Mouse (Mus musculus): Measurements from ENCODE around the gene Ctns. TPM values are rescaled to one million over a fixed set of nuclear protein-coding genes. Genes with fewer than 3 reads are reported as not detected.
A peak's percentile ranks its signal among the peaks of the same experiment; 100 is the strongest.

Gene Ctns
- polyA plus RNA-seq, 1 experiment = 17.2 TPM

- no peak for TF ChIP-seq POLR2A (IDR thresholded peaks at IDR 0.05; ENCODE audit: borderline replicate concordance, extremely low read depth, low read depth, low read length)
- no peak for TF ChIP-seq CTCF (IDR thresholded peaks at IDR 0.05; ENCODE audit: insufficient read depth, low read length)
- Histone ChIP-seq H3K4me3 (replicated peaks; ENCODE audit: extremely low read depth, low read depth, low read length) (no peak overlapping the region), H3K4me1 (ENCODE audit: control insufficient read depth, insufficient read depth, low read length) (no peaks in the 10 kb centered on the region; the same call in 1 of the 2 replicates)
- no peak for DNase-seq
- WGBS = 67% methylated on average over 4 of the region's 4 CpGs
Observed at GRCm38 (mm10) chr11:73161616-73162015, 37.2 kb downstream of the Ctns start.

DNA sequence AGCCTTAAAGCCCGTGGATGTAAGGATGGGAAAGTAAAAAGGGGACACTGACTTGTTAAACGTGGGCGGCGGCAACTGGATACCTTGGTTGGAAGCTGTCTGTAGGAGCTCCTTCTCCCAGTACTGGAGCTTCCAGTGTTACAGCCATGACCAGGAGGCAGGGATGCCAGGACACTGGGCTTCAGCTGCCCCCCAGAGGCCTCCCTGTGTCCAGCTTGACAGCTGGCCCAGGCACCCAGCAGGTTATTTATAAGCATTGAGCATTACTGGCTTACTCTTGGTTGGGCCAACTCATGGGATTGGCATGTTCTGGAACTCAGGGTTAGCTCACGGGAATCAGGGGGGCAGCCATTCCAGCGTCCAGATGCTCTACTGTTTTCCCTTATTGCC lies 38.0 kb downstream of the Ctns start:
- DNase-seq = peak; percentile 47
- TF ChIP-seq CTCF (IDR thresholded peaks at IDR 0.05; ENCODE audit: insufficient read depth, low read length) (no peak), POLR2A (IDR thresholded peaks at IDR 0.05; ENCODE audit: borderline replicate concordance, extremely low read depth, low read depth, low read length) (no peak)
- WGBS = 21% methylated on average over 6 of the region's 6 CpGs
- H3K4me3 ChIP-seq (replicated peaks; ENCODE audit: extremely low read depth, low read depth, low read length) = peak overlapping the region; percentile 59
- no peaks in the 10 kb centered on the region; the same call in 1 of the 2 replicates for H3K4me1 ChIP-seq (ENCODE audit: control insufficient read depth, insufficient read depth, low read length)

GRCm38 (mm10) chr11:73159957-73160810 lies 38.7 kb downstream of the Ctns start, which contains the start of gene P2rx5:
Gene P2rx5 (plus strand): TSS chr11:73160421.
- Histone ChIP-seq H3K4me1 (ENCODE audit: control insufficient read depth, insufficient read depth, low read length) (no peaks in the 10 kb centered on the region; the same call in 1 of the 2 replicates), H3K4me3 (replicated peaks; ENCODE audit: extremely low read depth, low read depth, low read length) (peak within 1 kb of the TSS; percentile 59)
- 4% methylated on average over 49 of the region's 49 CpGs for WGBS
- TF ChIP-seq CTCF (IDR thresholded peaks at IDR 0.05; ENCODE audit: insufficient read depth, low read length) (no peak), POLR2A (IDR thresholded peaks at IDR 0.05; ENCODE audit: borderline replicate concordance, extremely low read depth, low read depth, low read length) (no peak)
- DNase-seq = peak; percentile 54

GRCm38 (mm10) chr11:73155071-73155470 lies 43.8 kb downstream of the Ctns start:
- H3K4me1 ChIP-seq (ENCODE audit: control insufficient read depth, insufficient read depth, low read length) = no peaks in the 10 kb centered on the region
- H3K4me3 ChIP-seq (replicated peaks; ENCODE audit: extremely low read depth, low read depth, low read length) = no peak overlapping the region
- TF ChIP-seq POLR2A (IDR thresholded peaks at IDR 0.05; ENCODE audit: borderline replicate concordance, extremely low read depth, low read depth, low read length) = no peak
- WGBS = 66% methylated on average over 6 of the region's 6 CpGs
- DNase-seq = no peak

GRCm38 (mm10) chr11:73148209-73148608 lies 50.6 kb downstream of the Ctns start:
- no peak for DNase-seq
- Histone ChIP-seq H3K4me3 (replicated peaks; ENCODE audit: extremely low read depth, low read depth, low read length) (no peak overlapping the region), H3K4me1 (ENCODE audit: control insufficient read depth, insufficient read depth, low read length) (0 out of 2 replicates have a peak, but pooled peaks cover 2% of the 10 kb centered on the region)
- 69% methylated on average over 9 of the region's 9 CpGs for WGBS
- no peak for TF ChIP-seq POLR2A (IDR thresholded peaks at IDR 0.05; ENCODE audit: borderline replicate concordance, extremely low read depth, low read depth, low read length)
- no peak for TF ChIP-seq CTCF (IDR thresholded peaks at IDR 0.05; ENCODE audit: insufficient read depth, low read length)

- no peak overlapping the region for H3K4me3 ChIP-seq (replicated peaks; ENCODE audit: extremely low read depth, low read depth, low read length)
- TF ChIP-seq POLR2A (IDR thresholded peaks at IDR 0.05; ENCODE audit: borderline replicate concordance, extremely low read depth, low read depth, low read length) = no peak
- no peak for TF ChIP-seq CTCF (IDR thresholded peaks at IDR 0.05; ENCODE audit: insufficient read depth, low read length)
- 0 out of 2 replicates have a peak, but pooled peaks cover 2% of the 10 kb centered on the region for H3K4me1 ChIP-seq (ENCODE audit: control insufficient read depth, insufficient read depth, low read length)
- no peak for DNase-seq
- WGBS = 54% methylated on average over 7 of the region's 7 CpGs
Observed at GRCm38 (mm10) chr11:73146975-73147365, 51.9 kb downstream of the Ctns start.

DNA sequence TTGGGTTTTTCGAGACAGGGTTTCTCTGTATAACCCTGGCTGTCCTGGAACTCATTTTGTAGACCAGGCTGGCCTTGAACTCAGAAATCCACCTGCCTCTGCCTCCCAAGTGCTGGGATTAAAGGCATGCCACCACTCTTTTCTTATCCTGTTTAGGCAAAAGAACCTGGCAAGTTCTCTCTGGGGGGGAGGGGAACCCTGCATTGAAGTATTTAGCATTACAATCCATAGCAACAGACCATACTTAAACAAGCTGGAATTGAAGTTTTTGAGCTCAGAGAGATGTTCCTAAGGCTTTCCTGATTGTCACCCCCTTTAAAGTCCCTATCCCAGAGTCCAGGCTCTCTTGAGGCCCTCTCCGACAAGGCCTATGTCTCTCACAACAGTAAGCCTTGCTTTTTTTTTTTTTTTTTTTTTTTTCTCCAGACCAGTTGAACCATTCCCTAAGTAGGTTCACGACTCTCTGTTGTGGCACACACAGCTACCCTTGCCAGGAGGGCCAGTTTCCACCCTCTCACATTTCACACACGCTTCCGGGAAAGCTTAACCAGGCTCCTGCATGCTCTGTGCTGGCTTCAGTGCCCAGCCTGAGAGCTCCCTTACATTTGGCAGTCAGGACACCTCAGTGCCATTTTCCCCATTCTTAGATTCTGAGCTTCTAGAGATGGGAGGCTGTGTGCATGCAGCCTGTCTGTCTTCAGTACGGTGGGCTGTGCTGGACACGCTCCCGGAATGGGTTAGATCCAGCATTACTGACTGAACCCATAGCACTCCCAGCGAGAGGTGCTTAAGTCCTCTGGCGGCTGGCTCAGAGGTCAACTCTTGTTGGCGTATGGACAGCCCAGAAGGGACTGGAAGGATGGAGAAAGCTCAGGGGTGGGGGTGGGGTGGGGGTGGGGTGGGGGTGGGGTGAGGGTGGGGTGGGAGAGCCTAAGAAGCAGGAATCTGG lies 52.5 kb downstream of the Ctns start:
- WGBS = 61% methylated on average over 10 of the region's 11 CpGs
- Histone ChIP-seq H3K4me1 (ENCODE audit: control insufficient read depth, insufficient read depth, low read length) (0 out of 2 replicates have a peak, but pooled peaks cover 2% of the 10 kb centered on the region), H3K4me3 (replicated peaks; ENCODE audit: extremely low read depth, low read depth, low read length) (no peak overlapping the region)
- DNase-seq = no peak
- TF ChIP-seq POLR2A (IDR thresholded peaks at IDR 0.05; ENCODE audit: borderline replicate concordance, extremely low read depth, low read depth, low read length) = no peak
- no peak for TF ChIP-seq CTCF (IDR thresholded peaks at IDR 0.05; ENCODE audit: insufficient read depth, low read length)

DNA sequence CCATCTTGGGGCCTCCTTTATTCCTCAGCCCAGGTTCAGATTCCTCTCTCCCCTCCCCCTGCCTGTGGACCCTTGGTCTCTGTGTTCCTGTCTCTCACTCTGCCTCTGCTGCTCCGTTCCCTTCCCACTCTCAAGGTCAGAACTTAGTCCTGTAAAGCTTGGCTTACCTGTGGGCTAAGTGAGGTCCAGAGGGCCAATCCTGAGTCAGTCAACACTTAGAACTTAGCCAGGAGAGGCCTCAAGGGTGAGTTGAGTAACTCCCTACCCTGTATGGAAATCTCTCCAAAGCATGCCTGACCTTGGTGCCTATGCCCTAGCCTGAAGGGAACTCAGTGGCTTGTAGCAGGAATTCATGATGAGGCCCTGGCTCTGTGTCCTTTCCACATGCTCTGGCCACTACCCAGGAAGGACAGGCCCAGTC lies 54.6 kb downstream of the Ctns start:
- no peak for TF ChIP-seq CTCF (IDR thresholded peaks at IDR 0.05; ENCODE audit: insufficient read depth, low read length)
- TF ChIP-seq POLR2A (IDR thresholded peaks at IDR 0.05; ENCODE audit: borderline replicate concordance, extremely low read depth, low read depth, low read length) = no peak
- H3K4me3 ChIP-seq (replicated peaks; ENCODE audit: extremely low read depth, low read depth, low read length) = no peak overlapping the region
- WGBS = 60% methylated on average over 1 of the region's 1 CpGs
- DNase-seq = peak; percentile 47
- H3K4me1 ChIP-seq (ENCODE audit: control insufficient read depth, insufficient read depth, low read length) = 0 out of 2 replicates have a peak, but pooled peaks cover 2% of the 10 kb centered on the region
